Mouse (Mus musculus) midbrain, embryonic 16.5 days (tissue): ENCODE data around the gene Clstn1. TPM values are rescaled to one million over a fixed set of nuclear protein-coding genes. Genes with fewer than 3 reads are reported as not detected.

Source experiments
- ATAC-seq: fragments of 200-750 bp; cut with Nextera tagmentation; 2 replicates; pipeline ENCODE4 v1.8.0; 2017; ENCODE audit warnings: moderate TSS enrichment
- H3K27ac ChIP-seq: fragments of 300-500 bp; sonication (generic); 2 replicates; pipeline ENCODE4 v1.5.1; 2014; ENCODE audit warnings: mild to moderate bottlenecking, low read length, mixed read lengths
- H3K27me3 ChIP-seq: fragments of 300-500 bp; sonication (generic); 2 replicates; pipeline ENCODE4 v1.6.1; 2014; ENCODE audit warnings: low read depth, low read length, mixed read lengths; ENCODE audit not compliant: control insufficient read depth, insufficient read depth
- H3K36me3 ChIP-seq: fragments of 300-500 bp; sonication (generic); 2 replicates; pipeline ENCODE4 v1.6.1; 2014; ENCODE audit warnings: mild to moderate bottlenecking, low read length, moderate library complexity, mixed read lengths; ENCODE audit not compliant: control insufficient read depth, insufficient read depth
- H3K4me1 ChIP-seq: fragments of 300-500 bp; sonication (generic); 2 replicates; pipeline ENCODE4 v1.6.1; 2014; ENCODE audit warnings: mild to moderate bottlenecking, low read length, mixed read lengths; ENCODE audit not compliant: control insufficient read depth, insufficient read depth
- H3K4me2 ChIP-seq: fragments of 300-500 bp; sonication (generic); 2 replicates; pipeline ENCODE4 v1.6.1; 2014; ENCODE audit warnings: mild to moderate bottlenecking, low read length, mixed read lengths
- H3K4me3 ChIP-seq: fragments of 300-500 bp; sonication (generic); 2 replicates; pipeline ENCODE4 v1.5.1; 2014; ENCODE audit warnings: low read depth, mild to moderate bottlenecking, low read length, moderate library complexity, mixed read lengths
- H3K9ac ChIP-seq: fragments of 300-500 bp; sonication (generic); 2 replicates; pipeline ENCODE4 v1.6.1; 2014; ENCODE audit warnings: low read depth, low read length, mixed read lengths
- H3K9me3 ChIP-seq: fragments of 300-500 bp; sonication (generic); replicated peaks from 2 replicates; pipeline ENCODE4 v1.6.1; 2014; ENCODE audit warnings: mild to moderate bottlenecking, low read length, mixed read lengths; ENCODE audit not compliant: control insufficient read depth, poor library complexity, severe bottlenecking
- WGBS: fragments of 180-500 bp; shearing (Covaris S2); extraction: QIAGEN DNeasy Blood & Tissue Kit; methylation state at CpG from one replicate; pipeline ENCODE4 v1.1.7; 2014; 5-methylcytosine and 5-hydroxymethylcytosine counted together
- polyA plus RNA-seq: library from polyadenylated mRNA; unstranded; fragments of >200 nt; fragmentation: Nextera tagmentation; extraction: Ambion mirVana; gene quantifications from 2 replicates; pipeline ENCODE4 v1.2.1, GENCODE M21; 2015

Gene Clstn1
- polyA plus RNA-seq: 80.2 and 99.8 TPM in 2 replicates

DNA sequence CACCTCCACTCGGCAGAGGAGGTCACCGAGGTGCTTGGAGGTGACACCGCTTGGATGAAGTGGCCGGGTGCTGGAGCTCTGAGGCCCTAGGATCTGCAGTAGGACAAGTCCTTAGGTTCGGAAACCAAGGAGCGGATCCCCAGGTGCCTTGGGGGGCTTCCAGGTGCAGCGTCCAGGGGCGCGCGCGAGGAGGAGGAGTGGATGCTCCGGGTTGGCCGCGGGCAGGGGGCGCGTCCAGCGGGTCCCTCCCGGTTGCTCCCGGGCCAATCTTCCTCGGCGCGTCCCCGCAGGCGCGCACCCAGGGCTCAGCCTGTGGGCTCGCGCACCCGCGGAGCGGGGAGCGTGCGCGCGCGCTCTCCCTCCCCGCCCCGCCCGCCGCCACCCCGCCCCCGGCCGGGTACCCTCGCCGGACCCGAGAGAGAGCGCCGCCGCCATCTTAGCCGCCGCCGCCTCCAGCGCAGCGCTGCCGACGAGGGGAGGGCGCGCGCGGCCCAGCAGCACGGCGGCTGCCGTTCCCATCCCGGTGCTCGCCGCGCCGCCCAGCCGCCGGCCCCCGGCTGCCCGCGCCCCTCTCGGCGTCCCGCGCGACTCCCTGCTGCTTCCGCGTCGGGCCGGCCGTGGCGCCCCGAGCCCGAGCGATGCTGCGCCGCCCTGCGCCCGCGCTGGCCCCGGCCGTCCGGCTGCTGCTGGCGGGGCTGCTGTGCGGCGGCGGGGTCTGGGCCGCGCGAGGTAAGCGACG lies at the start of gene Clstn1:
Clstn1 (plus strand) TSS at position 425 of the 739 bp plus-strand sequence.
- H3K9ac ChIP-seq: peak within 1 kb of the TSS; percentile 97
- WGBS: 2% methylated on average over 28 of the region's 103 CpGs
- H3K4me3 ChIP-seq: peak within 1 kb of the TSS; percentile 88
- H3K27ac ChIP-seq: peak within 1 kb of the TSS; percentile 86
- H3K36me3 ChIP-seq: no peaks in the 10 kb centered on the region
- peak within 1 kb of the TSS; percentile 97 for H3K4me2 ChIP-seq
- no peaks in the 10 kb centered on the region for H3K27me3 ChIP-seq
- no peaks in the 10 kb centered on the region for H3K9me3 ChIP-seq
- peaks cover 17% of the 10 kb centered on the region for H3K4me1 ChIP-seq
- ATAC-seq: peak; percentile 79

DNA sequence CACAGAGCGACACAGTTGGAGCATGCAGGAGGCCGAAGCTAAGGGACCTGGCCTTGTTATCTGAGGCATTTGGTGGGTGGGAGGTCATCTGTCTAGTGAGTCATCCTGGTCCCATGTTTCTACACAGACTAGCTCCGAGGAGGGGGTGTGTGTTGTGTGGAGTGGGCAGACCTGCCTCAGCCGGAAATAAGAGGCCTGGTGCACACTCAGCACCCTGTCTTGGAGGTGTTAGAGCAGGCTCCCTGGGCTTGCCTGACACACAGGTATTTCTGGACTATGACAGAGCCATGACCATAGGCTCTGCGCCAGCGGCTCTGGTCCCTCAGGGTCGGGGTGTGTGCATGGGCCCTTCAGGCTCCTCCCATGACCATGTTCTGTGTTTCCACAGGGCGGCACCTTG lies 46.8 kb upstream of the Clstn1 start:
- ATAC-seq: no peak
- 90% methylated on average over 8 of the region's 8 CpGs for WGBS
- no peaks in the 10 kb centered on the region for H3K27me3 ChIP-seq
- peaks cover 3% of the 10 kb centered on the region; the same call in 1 of the 2 replicates for H3K4me1 ChIP-seq
- H3K9ac ChIP-seq: no peak overlapping the region
- no peak overlapping the region for H3K27ac ChIP-seq
- H3K4me3 ChIP-seq: no peak overlapping the region
- no peaks in the 10 kb centered on the region for H3K36me3 ChIP-seq
- H3K4me2 ChIP-seq: no peak overlapping the region
- H3K9me3 ChIP-seq: no peaks in the 10 kb centered on the region

DNA sequence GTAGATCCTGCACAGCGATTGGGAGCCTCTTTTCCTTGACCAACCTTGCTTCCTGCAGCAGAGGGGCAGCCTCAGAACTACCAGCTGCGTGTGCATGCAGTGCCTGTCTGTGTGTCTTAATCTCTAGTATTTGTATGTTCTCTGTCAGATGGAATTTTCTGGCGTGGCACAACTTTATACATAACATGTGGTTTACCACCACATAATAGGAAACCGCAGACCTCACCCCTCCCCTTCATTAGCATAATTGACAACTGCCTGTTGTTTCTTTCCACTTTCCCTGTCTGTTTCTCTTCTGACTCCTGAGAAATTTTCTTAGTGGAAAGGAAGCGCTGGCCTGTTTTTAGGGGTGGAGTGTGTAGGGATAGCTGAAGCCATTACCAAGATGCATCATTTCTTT lies 44.3 kb upstream of the Clstn1 start:
- peaks cover 7% of the 10 kb centered on the region; the same call in 1 of the 2 replicates for H3K36me3 ChIP-seq
- no peak overlapping the region for H3K27ac ChIP-seq

DNA sequence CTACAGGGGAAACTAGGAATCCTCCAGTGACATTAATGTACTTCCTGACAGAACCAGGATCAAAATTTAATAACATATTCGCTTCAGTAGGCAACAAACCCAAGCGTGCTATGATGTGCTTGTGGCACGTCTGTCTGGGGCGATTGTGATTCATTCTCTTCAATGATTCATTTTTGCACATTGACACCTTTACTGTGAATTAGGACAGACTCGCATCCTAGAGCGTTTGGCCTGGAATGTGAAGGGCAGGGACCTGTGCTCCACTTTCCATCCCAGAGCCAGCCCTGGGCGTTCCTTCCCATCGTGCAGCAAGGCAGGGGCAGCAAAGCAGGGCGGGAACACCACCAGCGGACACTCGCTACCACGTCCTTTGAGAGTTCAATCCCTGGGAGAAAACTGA lies 43.8 kb upstream of the Clstn1 start:
- H3K4me2 ChIP-seq: no peak overlapping the region
- no peak overlapping the region for H3K9ac ChIP-seq
- peaks cover 7% of the 10 kb centered on the region; the same call in 1 of the 2 replicates for H3K36me3 ChIP-seq
- no peaks in the 10 kb centered on the region for H3K9me3 ChIP-seq
- WGBS: 78% methylated on average over 12 of the region's 12 CpGs
- H3K4me1 ChIP-seq: peaks cover 3% of the 10 kb centered on the region; the same call in 1 of the 2 replicates
- no peak for ATAC-seq
- H3K4me3 ChIP-seq: no peak overlapping the region
- no peaks in the 10 kb centered on the region for H3K27me3 ChIP-seq
- no peak overlapping the region for H3K27ac ChIP-seq

More for the DNA sequence above, 44.3 kb upstream of the Clstn1 start:
- H3K4me2 ChIP-seq: no peak overlapping the region
- H3K9ac ChIP-seq: no peak overlapping the region
- no peaks in the 10 kb centered on the region for H3K27me3 ChIP-seq
- ATAC-seq: no peak
- 67% methylated on average over 5 of the region's 5 CpGs for WGBS
- H3K4me1 ChIP-seq: peaks cover 3% of the 10 kb centered on the region; the same call in 1 of the 2 replicates
- no peaks in the 10 kb centered on the region for H3K9me3 ChIP-seq
- no peak overlapping the region for H3K4me3 ChIP-seq

DNA sequence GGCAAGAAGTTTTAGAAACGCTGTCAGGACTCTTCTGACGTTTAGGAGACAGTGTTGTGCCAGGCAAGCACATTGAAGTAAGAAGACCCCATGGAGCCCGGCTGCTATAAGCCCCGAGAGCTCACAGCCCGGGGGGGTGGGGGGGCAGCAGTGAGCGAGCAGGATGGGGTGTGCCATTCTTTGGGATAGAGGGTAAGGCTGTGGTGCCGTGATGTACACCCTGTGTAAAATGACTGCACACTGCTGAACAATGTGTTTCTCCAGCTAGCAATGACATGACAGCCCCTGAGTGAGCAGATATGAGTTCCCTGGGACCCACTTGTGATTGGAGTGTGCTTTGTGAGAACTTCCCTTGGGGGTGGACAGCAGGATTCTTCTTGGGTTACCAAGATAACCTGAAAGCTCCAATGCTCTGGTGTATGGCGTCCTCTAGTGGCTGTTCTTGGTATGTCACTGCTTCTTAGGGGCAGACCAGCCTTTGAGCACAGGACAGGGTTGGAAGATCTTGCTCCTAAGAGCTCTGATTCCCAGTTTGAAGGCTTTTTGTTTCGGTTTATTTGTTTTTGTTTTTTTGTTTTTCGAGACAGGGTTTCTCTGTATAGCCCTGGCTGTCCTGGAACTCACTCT lies 43.2 kb upstream of the Clstn1 start:
- Histone ChIP-seq H3K4me3 (no peak overlapping the region), H3K36me3 (peaks cover 7% of the 10 kb centered on the region; the same call in 1 of the 2 replicates), H3K4me2 (no peak overlapping the region), H3K27me3 (no peaks in the 10 kb centered on the region), H3K9ac (no peak overlapping the region), H3K9me3 (no peaks in the 10 kb centered on the region), H3K4me1 (peaks cover 3% of the 10 kb centered on the region; the same call in 1 of the 2 replicates), H3K27ac (no peak overlapping the region)
- peak; percentile 36; the same call in 1 of the 2 replicates for ATAC-seq
- WGBS: 40% methylated on average over 10 of the region's 10 CpGs

DNA sequence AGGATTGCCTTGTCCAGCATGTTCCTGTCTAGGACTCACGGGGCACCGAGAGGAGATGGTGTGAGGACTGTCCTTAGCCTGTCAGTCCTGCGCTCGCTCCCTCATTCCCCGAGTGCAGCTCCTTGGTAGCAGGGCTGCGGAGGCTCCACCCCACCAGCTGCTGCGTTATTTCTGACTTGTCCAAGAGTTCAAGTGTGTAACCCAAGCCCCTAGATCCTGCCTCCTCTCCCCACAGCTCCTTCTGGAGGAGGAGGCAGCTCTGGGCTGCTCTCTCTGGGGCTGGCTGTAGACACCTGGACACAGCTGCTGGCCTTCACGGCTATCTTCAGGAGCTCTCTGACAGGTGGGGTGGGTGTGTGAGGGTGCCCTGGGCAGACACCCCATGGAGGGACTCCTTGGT lies 41.4 kb upstream of the Clstn1 start:
- H3K4me3 ChIP-seq: no peak overlapping the region
- no peaks in the 10 kb centered on the region for H3K9me3 ChIP-seq
- peaks cover 11% of the 10 kb centered on the region; the same call in 1 of the 2 replicates for H3K36me3 ChIP-seq
- ATAC-seq: no peak
- H3K4me2 ChIP-seq: no peak overlapping the region
- no peak overlapping the region for H3K9ac ChIP-seq
- no peak overlapping the region for H3K27ac ChIP-seq
- no peaks in the 10 kb centered on the region for H3K27me3 ChIP-seq
- 85% methylated on average over 8 of the region's 8 CpGs for WGBS
- H3K4me1 ChIP-seq: no peaks in the 10 kb centered on the region

DNA sequence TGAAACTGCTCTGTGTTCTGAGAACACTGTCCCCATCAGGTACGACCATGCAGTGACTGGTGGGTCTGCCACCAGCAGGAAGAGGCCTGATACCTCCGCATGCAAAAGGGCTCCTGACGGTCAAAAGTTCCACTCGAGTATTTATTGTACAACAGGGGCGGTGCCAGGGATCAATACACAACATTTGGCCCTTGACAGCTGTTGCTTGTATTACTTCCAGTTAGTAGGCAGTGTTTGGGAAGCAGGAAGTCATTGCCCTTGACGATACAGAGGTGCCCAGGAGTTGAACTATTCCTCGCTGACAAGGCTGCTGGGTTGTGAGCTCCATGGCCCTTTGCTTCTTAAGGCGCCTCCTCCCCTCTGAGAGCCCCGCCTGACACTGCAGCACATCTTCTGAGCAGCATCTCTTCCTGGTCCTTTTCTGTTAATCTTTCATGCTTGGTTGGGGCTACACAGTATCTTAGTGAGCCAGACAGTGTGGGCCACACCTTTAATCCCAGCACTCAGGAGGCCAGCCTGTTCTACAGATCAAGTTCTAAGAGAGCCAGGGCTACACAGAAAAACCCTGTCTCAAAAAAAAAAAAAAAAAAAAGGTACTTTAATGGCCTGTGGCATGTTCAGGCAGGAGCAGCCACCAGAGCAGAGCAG lies 39.3 kb upstream of the Clstn1 start:
- Histone ChIP-seq H3K9me3 (no peaks in the 10 kb centered on the region), H3K27me3 (no peaks in the 10 kb centered on the region), H3K36me3 (peaks cover 11% of the 10 kb centered on the region; the same call in 1 of the 2 replicates), H3K9ac (no peak overlapping the region), H3K27ac (no peak overlapping the region), H3K4me1 (no peaks in the 10 kb centered on the region), H3K4me3 (no peak overlapping the region), H3K4me2 (no peak overlapping the region)
- WGBS: 80% methylated on average over 9 of the region's 9 CpGs
- ATAC-seq: no peak

DNA sequence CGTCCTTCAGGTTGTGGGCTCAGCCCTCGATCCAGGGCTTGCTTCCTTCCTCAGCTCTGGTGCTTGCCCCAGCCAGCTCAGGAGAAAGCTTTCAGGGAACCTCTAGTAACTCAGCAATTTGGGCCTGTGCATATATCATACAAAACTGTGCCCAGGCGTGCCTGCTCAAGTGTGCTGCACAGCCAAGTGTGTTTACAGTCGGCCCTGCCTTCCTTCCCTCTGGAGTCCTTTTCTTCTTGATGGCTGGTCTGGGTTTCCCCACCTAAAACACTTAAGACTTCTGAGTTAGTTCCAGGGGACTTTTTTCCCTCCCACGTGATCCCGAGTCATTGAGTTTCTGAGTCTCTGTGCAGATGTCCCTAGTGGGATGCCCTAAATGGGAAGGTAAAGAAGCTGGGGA lies 38.7 kb upstream of the Clstn1 start:
- H3K9ac ChIP-seq: no peak overlapping the region
- 83% methylated on average over 6 of the region's 6 CpGs for WGBS
- H3K9me3 ChIP-seq: no peaks in the 10 kb centered on the region

More for the DNA sequence above, 38.7 kb upstream of the Clstn1 start:
- no peak overlapping the region for H3K27ac ChIP-seq
- no peaks in the 10 kb centered on the region for H3K27me3 ChIP-seq
- peaks cover 13% of the 10 kb centered on the region; the same call in 1 of the 2 replicates for H3K36me3 ChIP-seq
- H3K4me1 ChIP-seq: no peaks in the 10 kb centered on the region
- no peak overlapping the region for H3K4me2 ChIP-seq
- no peak for ATAC-seq
- H3K4me3 ChIP-seq: no peak overlapping the region
